Mouse (Mus musculus) ES-E14 (cell line): ENCODE data around the gene Hdac6.

ENCODE experiments used
- HCFC1 ChIP-seq: IDR thresholded peaks from 2 replicates; pipeline ENCODE4 v1.6.1; 2012; ENCODE audit warnings: low read length, inconsistent platforms, borderline replicate concordance; ENCODE audit not compliant: insufficient read depth
- MAFK ChIP-seq: IDR thresholded peaks from 2 replicates; pipeline ENCODE4 v1.6.1; 2014; ENCODE audit warnings: mild to moderate bottlenecking, low read depth, low read length, inconsistent platforms; ENCODE audit not compliant: insufficient read depth
- ZC3H11A ChIP-seq: IDR thresholded peaks from 2 replicates; pipeline ENCODE4 v1.6.1; 2012; ENCODE audit warnings: low read depth, mild to moderate bottlenecking, inconsistent platforms, low read length, borderline replicate concordance

DNA sequence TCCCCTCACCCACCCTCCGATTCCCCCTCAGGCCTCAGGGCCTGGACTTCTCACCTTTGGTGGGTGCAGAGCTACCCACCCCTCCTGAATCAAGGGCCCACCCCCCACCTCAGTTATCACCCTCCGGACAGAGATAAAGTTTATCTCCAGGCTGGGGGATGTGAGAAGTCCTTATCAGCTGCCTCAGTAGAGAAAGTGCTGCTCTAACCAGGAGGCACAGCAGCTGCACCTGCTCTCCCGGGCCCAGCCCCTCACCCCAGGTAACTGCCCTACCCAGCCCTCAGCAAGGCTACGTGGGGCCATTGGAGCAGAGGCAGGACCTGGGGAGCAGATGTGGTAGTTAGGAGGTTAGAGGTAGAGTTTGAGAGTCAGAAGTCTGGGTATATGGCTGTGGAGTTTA lies 18.5 kb upstream of the Hdac6 start:
- no peak for TF ChIP-seq ZC3H11A
- TF ChIP-seq HCFC1: no peak
- no peak for TF ChIP-seq MAFK
